Mouse (Mus musculus) kidney, postnatal 0 days (tissue): ENCODE measurements at regions not wholly inside any gene's neighbourhood (a gene's known extent, or its start where the extent isn't known, plus 50 kb on each side); places are given as distances from the start of the nearest gene placed in this dataset.
"Not testable (repeated sequence)": the region's sequence is repeated elsewhere in the genome, so short reads cannot be mapped to it uniquely, and the experiment has no call there.

Source experiments
- ATAC-seq: fragments of 200-750 bp; cut with Nextera tagmentation; replicated peaks from 2 replicates; pipeline ENCODE4 v1.8.0; 2017; ENCODE audit warnings: low read depth, moderate number of reproducible peaks, moderate TSS enrichment, moderate library complexity; ENCODE audit not compliant: low FRiP score
- DNase-seq: peaks from one replicate; pipeline ENCODE4 v3.0.0-alpha.2; 2016; ENCODE audit warnings: low spot score
- H3K27ac ChIP-seq: fragments of 300-500 bp; sonication (generic); 2 replicates; pipeline ENCODE4 v1.5.1; 2014; ENCODE audit warnings: mild to moderate bottlenecking
- H3K27me3 ChIP-seq: fragments of 300-500 bp; sonication (generic); 2 replicates; pipeline ENCODE4 v1.6.1; 2014; ENCODE audit warnings: low read length, mixed read lengths; ENCODE audit not compliant: insufficient read depth
- H3K36me3 ChIP-seq: fragments of 300-500 bp; sonication (generic); 2 replicates; pipeline ENCODE4 v1.6.1; 2014; ENCODE audit warnings: low read length, mixed read lengths; ENCODE audit not compliant: insufficient read depth
- H3K4me1 ChIP-seq: fragments of 300-500 bp; sonication (generic); replicated peaks from 2 replicates; pipeline ENCODE4 v1.6.1; 2014; ENCODE audit warnings: antibody characterized with exemption, low read length, mixed read lengths; ENCODE audit not compliant: insufficient read depth
- H3K4me2 ChIP-seq: fragments of 300-500 bp; sonication (generic); 2 replicates; pipeline ENCODE4 v1.6.1; 2014; ENCODE audit warnings: mild to moderate bottlenecking, low read length, moderate library complexity, mixed read lengths
- H3K4me3 ChIP-seq: fragments of 300-500 bp; sonication (generic); replicated peaks from 2 replicates; pipeline ENCODE4 v1.5.1; 2014; ENCODE audit warnings: low read depth, low read length
- H3K9ac ChIP-seq: fragments of 300-500 bp; sonication (generic); 2 replicates; pipeline ENCODE4 v1.6.1; 2014; ENCODE audit warnings: low read depth, low read length
- H3K9me3 ChIP-seq: fragments of 300-500 bp; sonication (generic); replicated peaks from 2 replicates; pipeline ENCODE4 v1.6.1; 2016; ENCODE audit warnings: low read length, inconsistent platforms, mixed read lengths
- CTCF ChIP-seq: IDR thresholded peaks from 2 replicates; pipeline ENCODE4 v1.5.1; 2016; ENCODE audit warnings: antibody characterized with exemption, low read depth, mild to moderate bottlenecking, moderate library complexity
- WGBS: fragments of 180-500 bp; shearing (Covaris S2); extraction: QIAGEN DNeasy Blood & Tissue Kit; methylation state at CpG from one replicate; pipeline ENCODE4 v1.1.7; 2014; 5-methylcytosine and 5-hydroxymethylcytosine counted together

DNA sequence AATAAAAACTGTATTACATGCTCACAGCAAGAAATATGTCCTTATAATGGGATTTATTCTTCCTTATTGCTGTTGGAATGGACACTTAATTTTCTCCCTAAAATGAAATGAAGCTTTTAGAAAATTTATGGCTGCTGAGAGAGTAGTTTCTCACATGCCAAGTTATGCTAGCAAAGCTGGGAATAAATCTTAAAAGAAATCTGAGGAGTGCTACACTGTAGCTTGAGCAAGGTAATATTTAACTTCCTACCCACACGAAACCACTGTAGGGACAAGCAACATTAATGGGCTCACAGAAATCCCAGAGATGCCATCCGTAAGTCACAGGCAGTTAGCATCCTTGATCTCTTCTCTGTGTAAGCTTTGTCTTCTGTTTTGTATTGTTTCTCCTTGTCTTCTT is 151.0 kb upstream of the Slc13a1 start:
- no peak overlapping the region for H3K27ac ChIP-seq
- DNase-seq = peak; percentile 56
- no peak for TF ChIP-seq CTCF
- no peaks in the 10 kb centered on the region for H3K36me3 ChIP-seq
- 28% methylated on average over 2 of the region's 2 CpGs for WGBS
- no peaks in the 10 kb centered on the region for H3K4me1 ChIP-seq
- H3K4me2 ChIP-seq = no peak overlapping the region
- no peaks in the 10 kb centered on the region for H3K9me3 ChIP-seq
- no peaks in the 10 kb centered on the region for H3K27me3 ChIP-seq
- H3K9ac ChIP-seq = no peak overlapping the region
- ATAC-seq = no peak
- no peak overlapping the region for H3K4me3 ChIP-seq

DNA sequence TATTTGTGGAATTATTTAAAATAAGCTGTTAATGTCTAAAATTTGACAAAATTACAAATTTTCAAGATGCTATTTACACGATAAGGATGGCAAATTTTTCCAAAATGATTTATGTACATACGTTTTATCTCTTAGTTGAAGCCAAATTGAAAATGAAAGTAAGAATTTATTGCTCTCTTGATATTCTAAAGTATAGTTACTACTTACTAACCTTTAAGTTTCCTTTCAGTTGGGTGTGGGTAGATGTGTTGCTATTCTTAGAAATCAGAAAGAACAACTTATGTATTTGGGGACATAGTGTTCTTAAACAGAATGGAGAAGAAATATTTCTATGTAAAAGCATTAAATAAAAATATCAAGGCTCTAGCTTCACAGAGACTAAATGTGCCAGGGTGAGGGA is 142.8 kb upstream of the Slc13a1 start:
- Histone ChIP-seq H3K9ac (no peak overlapping the region), H3K36me3 (no peaks in the 10 kb centered on the region), H3K4me1 (no peaks in the 10 kb centered on the region), H3K4me2 (no peak overlapping the region), H3K4me3 (no peak overlapping the region), H3K27ac (no peak overlapping the region), H3K27me3 (no peaks in the 10 kb centered on the region), H3K9me3 (no peaks in the 10 kb centered on the region)
- 80% methylated on average over 2 of the region's 2 CpGs for WGBS
- DNase-seq (no peak), ATAC-seq (no peak)
- no peak for TF ChIP-seq CTCF

DNA sequence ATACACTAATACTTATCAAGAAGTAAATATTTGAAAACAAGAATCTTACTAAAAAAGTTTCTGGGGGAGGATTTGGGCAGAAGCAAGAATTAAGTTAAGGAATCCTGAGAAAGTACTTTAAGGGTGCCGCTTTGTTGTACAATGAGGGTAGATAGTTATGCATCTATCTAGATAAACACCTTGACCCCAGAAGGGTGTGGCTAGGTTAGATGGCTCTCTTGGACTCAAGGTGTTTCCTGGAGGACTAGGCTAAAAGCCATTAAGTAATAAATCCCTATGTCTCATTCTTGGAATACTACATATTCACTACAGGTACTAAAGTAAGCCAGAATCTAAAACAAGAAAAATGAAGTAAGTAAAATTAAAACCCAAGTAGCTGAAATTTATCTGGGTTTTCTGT is 141.9 kb upstream of the Slc13a1 start:
- Histone ChIP-seq H3K9ac (no peak overlapping the region), H3K9me3 (no peaks in the 10 kb centered on the region), H3K36me3 (no peaks in the 10 kb centered on the region), H3K4me3 (no peak overlapping the region), H3K4me1 (no peaks in the 10 kb centered on the region), H3K4me2 (no peak overlapping the region), H3K27me3 (no peaks in the 10 kb centered on the region), H3K27ac (no peak overlapping the region)
- DNase-seq (no peak), ATAC-seq (no peak)
- TF ChIP-seq CTCF = no peak
- 93% methylated on average over 1 of the region's 1 CpGs for WGBS

DNA sequence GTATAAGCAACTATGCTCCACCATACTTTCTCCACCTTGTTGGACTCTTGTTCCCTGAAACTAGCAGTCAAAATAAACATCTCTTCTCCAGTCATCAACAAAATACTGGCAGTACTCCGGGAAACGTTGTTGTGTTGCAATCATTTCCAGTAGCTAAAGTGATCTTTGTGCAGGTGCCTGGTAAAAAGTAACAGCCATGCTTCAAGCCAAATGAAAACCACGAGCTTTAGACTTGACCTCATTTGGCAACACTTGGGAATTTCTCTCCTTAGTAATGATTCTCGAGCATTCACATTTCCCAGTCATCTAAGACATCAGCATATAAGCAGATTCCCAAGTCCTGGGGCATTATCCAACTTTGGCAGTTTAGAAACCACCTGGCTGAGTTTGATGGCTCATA is 133.8 kb upstream of the Slc13a1 start:
- Histone ChIP-seq H3K9me3 (no peaks in the 10 kb centered on the region), H3K36me3 (no peaks in the 10 kb centered on the region), H3K4me1 (no peaks in the 10 kb centered on the region), H3K9ac (no peak overlapping the region), H3K27me3 (no peaks in the 10 kb centered on the region), H3K4me2 (no peak overlapping the region), H3K4me3 (no peak overlapping the region), H3K27ac (no peak overlapping the region)
- no peak for ATAC-seq
- no peak for DNase-seq
- 77% methylated on average over 4 of the region's 4 CpGs for WGBS
- no peak for TF ChIP-seq CTCF

DNA sequence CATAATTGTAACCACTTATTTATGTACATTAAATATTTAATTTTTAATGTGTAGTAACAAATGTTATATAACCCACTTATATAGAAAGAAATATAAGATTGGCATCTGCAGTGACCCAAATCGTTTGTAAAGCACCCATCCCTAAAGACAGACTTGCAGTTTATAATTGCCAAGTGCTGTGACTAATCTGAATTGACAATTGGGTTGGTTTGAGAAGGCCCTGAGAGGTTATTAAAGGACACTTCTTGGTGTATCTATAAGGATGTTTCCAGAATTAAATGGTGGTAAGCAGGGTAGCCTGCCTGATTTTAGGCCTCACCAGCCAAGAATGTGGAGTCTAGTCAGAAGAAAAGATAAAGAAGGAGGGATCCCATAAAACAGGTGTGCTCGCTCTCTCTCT is 133.3 kb upstream of the Slc13a1 start:
- H3K4me2 ChIP-seq = no peak overlapping the region
- H3K36me3 ChIP-seq = no peaks in the 10 kb centered on the region
- H3K9ac ChIP-seq = no peak overlapping the region
- H3K4me3 ChIP-seq = no peak overlapping the region
- H3K9me3 ChIP-seq = no peaks in the 10 kb centered on the region
- DNase-seq (no peak), ATAC-seq (no peak)
- no peak overlapping the region for H3K27ac ChIP-seq
- WGBS = 82% methylated on average over 2 of the region's 2 CpGs
- H3K4me1 ChIP-seq = no peaks in the 10 kb centered on the region
- no peak for TF ChIP-seq CTCF
- no peaks in the 10 kb centered on the region for H3K27me3 ChIP-seq

DNA sequence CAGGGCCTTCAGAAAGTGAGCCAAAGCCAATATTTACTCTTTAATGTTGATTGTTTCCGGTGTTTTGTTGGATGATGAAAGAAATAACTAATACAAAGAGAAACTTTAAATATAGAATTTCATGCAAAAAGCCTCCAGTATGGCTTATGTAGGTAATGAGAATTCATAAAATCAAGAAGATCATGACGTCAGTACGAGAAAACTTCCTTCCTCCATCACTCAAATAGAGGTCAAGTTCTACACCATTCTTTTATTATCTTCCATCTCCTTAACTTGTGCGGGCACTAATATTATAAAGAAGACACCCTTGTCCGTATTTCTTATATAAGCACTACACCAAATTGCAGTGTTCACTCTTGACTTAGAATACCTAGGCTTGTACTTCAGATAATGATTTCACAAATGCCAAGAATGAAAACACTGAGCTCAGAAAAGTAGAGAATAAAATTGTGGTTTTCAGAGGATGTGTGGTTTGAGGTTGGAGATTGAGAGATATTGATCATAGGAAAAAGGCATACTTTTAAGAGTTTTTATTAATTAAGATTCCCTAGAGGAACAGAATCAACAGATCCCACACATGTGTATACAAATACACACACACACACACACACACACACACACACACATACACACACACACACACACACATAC is 130.8 kb upstream of the Slc13a1 start:
- H3K4me1 ChIP-seq = no peaks in the 10 kb centered on the region
- no peaks in the 10 kb centered on the region for H3K27me3 ChIP-seq
- no peak overlapping the region for H3K27ac ChIP-seq
- no peak overlapping the region for H3K4me2 ChIP-seq
- no peaks in the 10 kb centered on the region for H3K9me3 ChIP-seq
- 86% methylated on average over 5 of the region's 5 CpGs for WGBS
- DNase-seq (no peak), ATAC-seq (no peak)
- no peak overlapping the region for H3K4me3 ChIP-seq
- no peaks in the 10 kb centered on the region for H3K36me3 ChIP-seq
- no peak overlapping the region for H3K9ac ChIP-seq
- TF ChIP-seq CTCF = no peak

DNA sequence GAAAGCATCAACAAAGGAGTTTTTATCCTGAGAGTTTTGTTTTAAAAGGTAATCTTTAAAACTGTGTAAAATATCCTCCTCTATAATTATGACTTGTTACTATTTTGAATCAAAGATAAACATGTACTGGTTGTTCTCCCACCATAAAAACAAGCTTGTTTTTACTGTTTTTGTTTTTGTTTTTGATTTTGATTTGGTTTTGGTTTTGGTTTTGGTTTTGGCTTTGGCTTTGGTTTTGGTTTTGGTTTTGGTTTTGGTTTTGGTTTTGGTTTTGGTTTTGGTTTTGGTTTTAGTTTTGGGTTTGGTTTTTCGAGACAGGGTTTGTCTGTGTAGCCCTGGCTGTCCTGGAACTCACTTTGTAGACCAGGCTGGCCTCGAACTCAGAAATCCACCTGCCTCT is 120.9 kb upstream of the Slc13a1 start:
- not testable (repeated sequence) for H3K9ac ChIP-seq, H3K9me3 ChIP-seq, H3K36me3 ChIP-seq, ATAC-seq, DNase-seq, H3K4me1 ChIP-seq, H3K4me3 ChIP-seq, H3K27ac ChIP-seq, H3K4me2 ChIP-seq, H3K27me3 ChIP-seq
- 77% methylated on average over 2 of the region's 2 CpGs for whole genome bisulfite sequencing
